Mouse (Mus musculus) midbrain, embryonic 12.5 days (tissue): ENCODE data around the gene Rnf214. TPM values are rescaled to one million over a fixed set of nuclear protein-coding genes. Genes with fewer than 3 reads are reported as not detected.
A peak's percentile ranks its signal among the peaks of the same experiment; 100 is the strongest.

Experiments used
- ATAC-seq: fragments of 200-750 bp; cut with Nextera tagmentation; 2 replicates; pipeline ENCODE4 v1.8.0; 2017; ENCODE audit warnings: low read depth, moderate TSS enrichment, moderate library complexity; ENCODE audit not compliant: low FRiP score
- H3K27ac ChIP-seq: fragments of 300-500 bp; sonication (generic); replicated peaks from 2 replicates; pipeline ENCODE4 v1.5.1; 2016; ENCODE audit warnings: mild to moderate bottlenecking
- H3K27me3 ChIP-seq: fragments of 300-500 bp; sonication (generic); 2 replicates; pipeline ENCODE4 v1.6.1; 2016; ENCODE audit warnings: mild to moderate bottlenecking
- H3K36me3 ChIP-seq: fragments of 300-500 bp; sonication (generic); 2 replicates; pipeline ENCODE4 v1.6.1; 2016
- H3K4me1 ChIP-seq: fragments of 300-500 bp; sonication (generic); 2 replicates; pipeline ENCODE4 v1.6.1; 2016
- H3K4me2 ChIP-seq: fragments of 300-500 bp; sonication (generic); replicated peaks from 2 replicates; pipeline ENCODE4 v1.6.1; 2016; ENCODE audit warnings: mild to moderate bottlenecking, moderate library complexity
- H3K4me3 ChIP-seq: fragments of 300-500 bp; sonication (generic); 2 replicates; pipeline ENCODE4 v1.5.1; 2016; ENCODE audit warnings: mild to moderate bottlenecking
- H3K9ac ChIP-seq: fragments of 300-500 bp; sonication (generic); replicated peaks from 2 replicates; pipeline ENCODE4 v1.6.1; 2016; ENCODE audit warnings: mild to moderate bottlenecking, moderate library complexity
- H3K9me3 ChIP-seq: fragments of 300-500 bp; sonication (generic); 2 replicates; pipeline ENCODE4 v1.6.1; 2016; ENCODE audit warnings: mild to moderate bottlenecking
- WGBS: fragments of 180-500 bp; shearing (Covaris S2); methylation state at CpG from one replicate; pipeline ENCODE4 v1.1.7; 2016; 5-methylcytosine and 5-hydroxymethylcytosine counted together
- polyA plus RNA-seq: library from polyadenylated mRNA; unstranded; fragments of >200 nt; fragmentation: Nextera tagmentation; extraction: Ambion mirVana; gene quantifications from 2 replicates; pipeline ENCODE4 v1.2.1, GENCODE M21; 2016

The Rnf214 gene
- polyA plus RNA-seq, 1 experiment from 2014 or later = 98.4 TPM

- H3K4me3 ChIP-seq = no peak overlapping the region
- H3K27me3 ChIP-seq = no peaks in the 10 kb centered on the region
- H3K36me3 ChIP-seq = peaks cover 62% of the 10 kb centered on the region
- 87% methylated on average over 5 of the region's 5 CpGs for WGBS
- no peak overlapping the region for H3K27ac ChIP-seq
- no peak overlapping the region for H3K4me2 ChIP-seq
- H3K9ac ChIP-seq = no peak overlapping the region
- H3K9me3 ChIP-seq = no peaks in the 10 kb centered on the region
- ATAC-seq = no peak
- H3K4me1 ChIP-seq = no peaks in the 10 kb centered on the region
Measured at GRCm38 (mm10) chr9:45929285-45929684, 22.6 kb upstream of the Rnf214 start.

- WGBS = 52% methylated on average over 1 of the region's 1 CpGs
- H3K9ac ChIP-seq = no peak overlapping the region
- no peak overlapping the region for H3K4me3 ChIP-seq
- H3K27ac ChIP-seq = no peak overlapping the region
- no peaks in the 10 kb centered on the region for H3K4me1 ChIP-seq
- no peaks in the 10 kb centered on the region for H3K9me3 ChIP-seq
- no peak for ATAC-seq
- H3K4me2 ChIP-seq = no peak overlapping the region
- no peaks in the 10 kb centered on the region for H3K27me3 ChIP-seq
- peaks cover 76% of the 10 kb centered on the region for H3K36me3 ChIP-seq
Measured at GRCm38 (mm10) chr9:45919895-45920294, 13.2 kb upstream of the Rnf214 start.

- WGBS = 92% methylated on average over 5 of the region's 5 CpGs
- ATAC-seq = no peak
Measured at GRCm38 (mm10) chr9:45917041-45917934, 10.6 kb upstream of the Rnf214 start.

GRCm38 (mm10) chr9:45915659-45916058, 8.9 kb upstream of the Rnf214 start:
- Histone ChIP-seq H3K9me3 (no peaks in the 10 kb centered on the region), H3K4me1 (no peaks in the 10 kb centered on the region), H3K27ac (no peak overlapping the region), H3K4me2 (no peak overlapping the region), H3K4me3 (no peak overlapping the region), H3K27me3 (no peaks in the 10 kb centered on the region), H3K9ac (no peak overlapping the region), H3K36me3 (peaks cover 92% of the 10 kb centered on the region)
- 91% methylated on average over 2 of the region's 2 CpGs for WGBS
- ATAC-seq = no peak

More at GRCm38 (mm10) chr9:45917041-45917934, 10.6 kb upstream of the Rnf214 start:
- H3K27me3 ChIP-seq = no peaks in the 10 kb centered on the region
- H3K9me3 ChIP-seq = no peaks in the 10 kb centered on the region
- no peak overlapping the region for H3K4me3 ChIP-seq
- no peak overlapping the region for H3K27ac ChIP-seq
- no peak overlapping the region for H3K4me2 ChIP-seq
- H3K4me1 ChIP-seq = no peaks in the 10 kb centered on the region
- H3K9ac ChIP-seq = no peak overlapping the region
- peaks cover 87% of the 10 kb centered on the region for H3K36me3 ChIP-seq

GRCm38 (mm10) chr9:45911673-45912072, 5.0 kb upstream of the Rnf214 start:
- 84% methylated on average over 1 of the region's 1 CpGs for WGBS

GRCm38 (mm10) chr9:45910995-45911394, 4.3 kb upstream of the Rnf214 start:
- WGBS = 90% methylated on average over 3 of the region's 3 CpGs
- no peak for ATAC-seq
- H3K36me3 ChIP-seq = peaks cover 70% of the 10 kb centered on the region
- H3K4me2 ChIP-seq = no peak overlapping the region
- H3K9ac ChIP-seq = no peak overlapping the region
- no peak overlapping the region for H3K27ac ChIP-seq
- no peaks in the 10 kb centered on the region for H3K9me3 ChIP-seq
- no peaks in the 10 kb centered on the region for H3K27me3 ChIP-seq
- H3K4me1 ChIP-seq = peaks cover 15% of the 10 kb centered on the region
- no peak overlapping the region for H3K4me3 ChIP-seq

More at GRCm38 (mm10) chr9:45911673-45912072, 5.0 kb upstream of the Rnf214 start:
- no peak overlapping the region for H3K27ac ChIP-seq
- H3K4me1 ChIP-seq = peaks cover 15% of the 10 kb centered on the region
- H3K9ac ChIP-seq = no peak overlapping the region
- no peaks in the 10 kb centered on the region for H3K27me3 ChIP-seq
- no peak for ATAC-seq
- no peaks in the 10 kb centered on the region for H3K9me3 ChIP-seq
- H3K4me3 ChIP-seq = no peak overlapping the region
- peaks cover 76% of the 10 kb centered on the region for H3K36me3 ChIP-seq
- H3K4me2 ChIP-seq = no peak overlapping the region

GRCm38 (mm10) chr9:45907078-45907428, 342 bp upstream of the Rnf214 start:
- WGBS = 1% methylated on average over 19 of the region's 19 CpGs
- Histone ChIP-seq H3K4me2 (peak overlapping the region; percentile 77), H3K4me1 (peaks cover 27% of the 10 kb centered on the region), H3K36me3 (peaks cover 46% of the 10 kb centered on the region), H3K27me3 (no peaks in the 10 kb centered on the region), H3K4me3 (peak overlapping the region; percentile 95), H3K9me3 (no peaks in the 10 kb centered on the region), H3K9ac (peak overlapping the region; percentile 95), H3K27ac (peak overlapping the region; percentile 95)
- no peak; the same call in 1 of the 2 replicates for ATAC-seq

- peak; percentile 69 for ATAC-seq
- WGBS = 0% methylated on average over 22 of the region's 27 CpGs
Measured at GRCm38 (mm10) chr9:45905811-45906237, 887 bp downstream of the Rnf214 start.

GRCm38 (mm10) chr9:45905196-45905595, 1.5 kb downstream of the Rnf214 start:
- H3K9ac ChIP-seq = peak overlapping the region; percentile 95; the same call in 1 of the 2 replicates
- H3K27me3 ChIP-seq = no peaks in the 10 kb centered on the region
- 64% methylated on average over 4 of the region's 4 CpGs for WGBS
- H3K36me3 ChIP-seq = peaks cover 37% of the 10 kb centered on the region
- peak overlapping the region; percentile 77 for H3K4me2 ChIP-seq
- H3K9me3 ChIP-seq = no peaks in the 10 kb centered on the region
- H3K4me1 ChIP-seq = peaks cover 27% of the 10 kb centered on the region
- H3K27ac ChIP-seq = no peak overlapping the region
- ATAC-seq = no peak
- peak overlapping the region; percentile 95 for H3K4me3 ChIP-seq

More at GRCm38 (mm10) chr9:45905811-45906237, 887 bp downstream of the Rnf214 start:
- Histone ChIP-seq H3K27ac (peak overlapping the region; percentile 95), H3K4me2 (peak overlapping the region; percentile 77), H3K9me3 (no peaks in the 10 kb centered on the region), H3K27me3 (no peaks in the 10 kb centered on the region), H3K9ac (peak overlapping the region; percentile 95), H3K4me3 (peak overlapping the region; percentile 95), H3K4me1 (peaks cover 27% of the 10 kb centered on the region), H3K36me3 (peaks cover 40% of the 10 kb centered on the region)

GRCm38 (mm10) chr9:45893681-45894080, 13.0 kb downstream of the Rnf214 start:
- no peaks in the 10 kb centered on the region for H3K27me3 ChIP-seq
- H3K4me1 ChIP-seq = no peaks in the 10 kb centered on the region
- no peak overlapping the region for H3K27ac ChIP-seq
- peaks cover 91% of the 10 kb centered on the region for H3K36me3 ChIP-seq
- no peak overlapping the region for H3K4me2 ChIP-seq
- no peak for ATAC-seq
- H3K4me3 ChIP-seq = no peak overlapping the region
- no peaks in the 10 kb centered on the region for H3K9me3 ChIP-seq
- no peak overlapping the region for H3K9ac ChIP-seq

- H3K36me3 ChIP-seq = peaks cover 71% of the 10 kb centered on the region
Measured at GRCm38 (mm10) chr9:45877928-45878327, 28.8 kb downstream of the Rnf214 start.

GRCm38 (mm10) chr9:45870265-45870664, 36.4 kb downstream of the Rnf214 start:
- no peak overlapping the region for H3K4me3 ChIP-seq
- no peaks in the 10 kb centered on the region for H3K9me3 ChIP-seq
- peaks cover 81% of the 10 kb centered on the region for H3K36me3 ChIP-seq
- ATAC-seq = no peak
- H3K27me3 ChIP-seq = no peaks in the 10 kb centered on the region
- WGBS = 96% methylated on average over 3 of the region's 3 CpGs
- no peak overlapping the region for H3K9ac ChIP-seq
- H3K27ac ChIP-seq = no peak overlapping the region
- no peaks in the 10 kb centered on the region for H3K4me1 ChIP-seq
- no peak overlapping the region for H3K4me2 ChIP-seq

More at GRCm38 (mm10) chr9:45877928-45878327, 28.8 kb downstream of the Rnf214 start:
- WGBS = 79% methylated on average over 2 of the region's 2 CpGs
- H3K27ac ChIP-seq = no peak overlapping the region
- no peaks in the 10 kb centered on the region for H3K9me3 ChIP-seq
- no peak overlapping the region for H3K4me3 ChIP-seq
- no peak overlapping the region for H3K9ac ChIP-seq
- no peaks in the 10 kb centered on the region for H3K27me3 ChIP-seq
- no peak overlapping the region for H3K4me2 ChIP-seq
- no peak for ATAC-seq
- no peaks in the 10 kb centered on the region for H3K4me1 ChIP-seq
